Mouse (Mus musculus): Measurements from ENCODE around the gene Grm7. TPM values are rescaled to one million over a fixed set of nuclear protein-coding genes. Genes with fewer than 3 reads are reported as not detected.

The Grm7 gene
- polyA plus RNA-seq, 1 experiment from 2014 or later, result 4.2 TPM

DNA sequence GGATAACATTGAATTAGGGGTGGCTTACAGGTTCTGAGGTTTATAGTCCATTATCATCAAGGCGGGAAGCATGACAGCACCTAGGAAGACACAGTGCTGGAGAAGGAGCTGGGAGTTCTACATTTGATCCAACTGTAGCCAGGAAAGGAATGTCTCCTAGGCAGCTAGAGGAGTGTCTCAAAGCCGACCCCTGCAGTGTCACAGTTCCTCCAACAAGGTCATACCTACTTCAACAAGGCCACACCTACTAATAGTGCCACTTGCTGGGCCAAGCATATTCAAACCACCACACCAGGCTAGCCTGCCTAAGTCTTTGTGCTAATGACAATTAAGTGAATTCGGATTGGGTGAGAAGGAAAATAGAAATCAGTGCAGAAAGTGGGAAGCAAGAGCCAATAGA is 965.0 kb downstream of the Grm7 start:
- no peak for ATAC-seq (ENCODE audit: low FRiP score, low read depth)
- WGBS, result 74% methylated on average over 3 of the region's 3 CpGs
- no peak overlapping the region for H3K4me3 ChIP-seq
- no peaks in the 10 kb centered on the region for H3K27me3 ChIP-seq
- H3K9ac ChIP-seq (replicated peaks), result no peak overlapping the region
- H3K9me3 ChIP-seq, result no peaks in the 10 kb centered on the region
- no peaks in the 10 kb centered on the region for H3K4me1 ChIP-seq
- no peak overlapping the region for H3K4me2 ChIP-seq (replicated peaks)
- no peaks in the 10 kb centered on the region for H3K36me3 ChIP-seq
- no peak overlapping the region for H3K27ac ChIP-seq (replicated peaks)

DNA sequence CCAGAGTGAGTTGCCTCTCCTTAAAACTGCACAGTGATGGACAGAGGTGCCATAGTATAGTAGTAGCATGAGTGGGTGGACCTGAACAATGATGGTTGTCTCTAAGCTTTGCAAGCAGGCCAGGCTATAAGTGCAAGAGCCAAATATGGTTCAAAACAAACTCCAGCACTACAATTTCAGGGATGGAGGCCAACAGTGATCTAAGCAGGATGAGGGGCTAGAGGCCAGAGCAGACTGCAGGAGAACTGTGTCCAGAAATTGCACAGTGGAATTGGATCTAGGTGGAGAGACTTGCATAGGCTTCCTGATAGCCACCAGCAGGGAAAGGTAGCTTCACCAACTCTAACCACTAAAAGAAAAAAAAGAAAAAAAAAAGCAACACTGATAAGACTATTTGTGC is 968.5 kb downstream of the Grm7 start:
- Histone ChIP-seq H3K9me3 (no peaks in the 10 kb centered on the region), H3K4me3 (no peak overlapping the region), H3K36me3 (no peaks in the 10 kb centered on the region), H3K4me2 (replicated peaks) (no peak overlapping the region), H3K27me3 (no peaks in the 10 kb centered on the region), H3K4me1 (no peaks in the 10 kb centered on the region), H3K9ac (replicated peaks) (no peak overlapping the region), H3K27ac (replicated peaks) (no peak overlapping the region)
- ATAC-seq (ENCODE audit: low FRiP score, low read depth), result no peak

Data from midbrain, embryonic 12.5 days (tissue).